Mouse (Mus musculus) liver, embryonic 16.5 days (tissue): Measurements from ENCODE around the gene Sgo1. TPM values are rescaled to one million over a fixed set of nuclear protein-coding genes. Genes with fewer than 3 reads are reported as not detected.
"Not testable (repeated sequence)": the region's sequence is repeated elsewhere in the genome, so short reads cannot be mapped to it uniquely, and the experiment has no call there.

ENCODE experiments used
- ATAC-seq: fragments of 200-750 bp; cut with Nextera tagmentation; 2 replicates; pipeline ENCODE4 v1.8.0; 2017; ENCODE audit warnings: low read depth, mild to moderate bottlenecking, moderate number of reproducible peaks, moderate library complexity
- H3K27ac ChIP-seq: fragments of 300-500 bp; sonication (generic); 2 replicates; pipeline ENCODE4 v1.5.1; 2014; ENCODE audit warnings: mild to moderate bottlenecking, low read length
- H3K27me3 ChIP-seq: fragments of 300-500 bp; sonication (generic); 2 replicates; pipeline ENCODE4 v1.6.1; 2014; ENCODE audit warnings: low read depth, low read length, mixed read lengths; ENCODE audit not compliant: control insufficient read depth, insufficient read depth
- H3K36me3 ChIP-seq: fragments of 300-500 bp; sonication (generic); 2 replicates; pipeline ENCODE4 v1.6.1; 2014; ENCODE audit warnings: mild to moderate bottlenecking; ENCODE audit not compliant: control insufficient read depth, insufficient read depth
- H3K4me1 ChIP-seq: fragments of 300-500 bp; sonication (generic); 2 replicates; pipeline ENCODE4 v1.6.1; 2014; ENCODE audit warnings: low read depth, low read length, mixed read lengths; ENCODE audit not compliant: control insufficient read depth
- H3K4me2 ChIP-seq: fragments of 300-500 bp; sonication (generic); 2 replicates; pipeline ENCODE4 v1.6.1; 2014; ENCODE audit warnings: low read depth, low read length, mixed read lengths
- H3K4me3 ChIP-seq: fragments of 300-500 bp; sonication (generic); 2 replicates; pipeline ENCODE4 v1.5.1; 2014; ENCODE audit warnings: low read depth, mild to moderate bottlenecking, low read length
- H3K9ac ChIP-seq: fragments of 300-500 bp; sonication (generic); 2 replicates; pipeline ENCODE4 v1.6.1; 2014; ENCODE audit warnings: low read depth, low read length
- H3K9me3 ChIP-seq: fragments of 300-500 bp; sonication (generic); replicated peaks from 2 replicates; pipeline ENCODE4 v1.6.1; 2016; ENCODE audit warnings: low read length; ENCODE audit not compliant: control insufficient read depth
- WGBS: fragments of 180-500 bp; shearing (Covaris S2); extraction: QIAGEN DNeasy Blood & Tissue Kit; methylation state at CpG from one replicate; pipeline ENCODE4 v1.1.7; 2014; ENCODE audit not compliant: insufficient replicate concordance; 5-methylcytosine and 5-hydroxymethylcytosine counted together
- polyA plus RNA-seq: library from polyadenylated mRNA; unstranded; fragments of >200 nt; fragmentation: Nextera tagmentation; extraction: Ambion mirVana; gene quantifications from 2 replicates; pipeline ENCODE4 v1.2.1, GENCODE M21; 2015

Gene Sgo1
- polyA plus RNA-seq: 28.9 and 36.6 TPM in 2 replicates

GRCm38 (mm10) chr17:53688877-53689802 lies at the start of gene Sgo1:
TSS of gene Sgo1 (minus strand) at chr17:53689333.
- under 1% methylated on average over 78 of the region's 78 CpGs for WGBS
- no peaks in the 10 kb centered on the region for H3K9me3 ChIP-seq
- no peaks in the 10 kb centered on the region for H3K27me3 ChIP-seq
- peak within 1 kb of the TSS; percentile 83 for H3K4me3 ChIP-seq
- peaks cover 22% of the 10 kb centered on the region for H3K36me3 ChIP-seq
- H3K27ac ChIP-seq: peak within 1 kb of the TSS; percentile 98
- peak within 1 kb of the TSS; percentile 94 for H3K4me2 ChIP-seq
- H3K4me1 ChIP-seq: peaks cover 11% of the 10 kb centered on the region
- H3K9ac ChIP-seq: peak within 1 kb of the TSS; percentile 90
- ATAC-seq: peak; percentile 95

- not testable (repeated sequence) for H3K4me3 ChIP-seq, H3K4me1 ChIP-seq, H3K9ac ChIP-seq, H3K36me3 ChIP-seq, H3K4me2 ChIP-seq, H3K27me3 ChIP-seq, H3K9me3 ChIP-seq, ATAC-seq, H3K27ac ChIP-seq
- 51% methylated on average over 3 of the region's 3 CpGs for WGBS
These were observed 29.8 kb upstream of the Sgo1 start for GRCm38 (mm10) chr17:53718916-53719315.

- no peaks in the 10 kb centered on the region for H3K27me3 ChIP-seq
- no peaks in the 10 kb centered on the region for H3K36me3 ChIP-seq
- H3K4me2 ChIP-seq: no peak overlapping the region
- WGBS: 62% methylated on average over 1 of the region's 1 CpGs
- no peak for ATAC-seq
- H3K27ac ChIP-seq: no peak overlapping the region
- no peak overlapping the region for H3K9ac ChIP-seq
- H3K4me1 ChIP-seq: no peaks in the 10 kb centered on the region
- no peaks in the 10 kb centered on the region for H3K9me3 ChIP-seq
- no peak overlapping the region for H3K4me3 ChIP-seq
These were observed 29.3 kb upstream of the Sgo1 start for GRCm38 (mm10) chr17:53718474-53718873.

GRCm38 (mm10) chr17:53715161-53715560 lies 26.0 kb upstream of the Sgo1 start:
- H3K27me3 ChIP-seq, H3K36me3 ChIP-seq, H3K4me3 ChIP-seq, ATAC-seq, H3K27ac ChIP-seq, H3K4me1 ChIP-seq, H3K9me3 ChIP-seq, H3K9ac ChIP-seq, H3K4me2 ChIP-seq: not testable (repeated sequence)
- WGBS: 24% methylated on average over 1 of the region's 1 CpGs

- H3K4me2 ChIP-seq: no peak overlapping the region
- H3K27me3 ChIP-seq: no peaks in the 10 kb centered on the region
- H3K36me3 ChIP-seq: no peaks in the 10 kb centered on the region
- no peak for ATAC-seq
- H3K9me3 ChIP-seq: no peaks in the 10 kb centered on the region
- H3K27ac ChIP-seq: no peak overlapping the region
- no peak overlapping the region for H3K9ac ChIP-seq
- H3K4me1 ChIP-seq: no peaks in the 10 kb centered on the region
- 37% methylated on average over 1 of the region's 1 CpGs for WGBS
- no peak overlapping the region for H3K4me3 ChIP-seq
These were observed 25.3 kb upstream of the Sgo1 start for GRCm38 (mm10) chr17:53714453-53714852.

- H3K9ac ChIP-seq, H3K4me1 ChIP-seq, H3K4me2 ChIP-seq, H3K27ac ChIP-seq, H3K4me3 ChIP-seq, ATAC-seq, H3K36me3 ChIP-seq, H3K9me3 ChIP-seq, H3K27me3 ChIP-seq: not testable (repeated sequence)
- WGBS: 73% methylated on average over 8 of the region's 8 CpGs
These were observed 8.4 kb upstream of the Sgo1 start for GRCm38 (mm10) chr17:53697521-53697920.

- no peak overlapping the region for H3K27ac ChIP-seq
- H3K4me3 ChIP-seq: no peak overlapping the region
- no peak for ATAC-seq
- no peak overlapping the region for H3K9ac ChIP-seq
- no peak overlapping the region for H3K4me2 ChIP-seq
- WGBS: 58% methylated on average over 2 of the region's 2 CpGs
- H3K4me1 ChIP-seq: peaks cover 4% of the 10 kb centered on the region; the same call in 1 of the 2 replicates
- H3K36me3 ChIP-seq: no peaks in the 10 kb centered on the region
- no peaks in the 10 kb centered on the region for H3K9me3 ChIP-seq
- no peaks in the 10 kb centered on the region for H3K27me3 ChIP-seq
These were observed 4.9 kb upstream of the Sgo1 start for GRCm38 (mm10) chr17:53694039-53694438.

- H3K36me3 ChIP-seq: peaks cover 18% of the 10 kb centered on the region
- H3K4me3 ChIP-seq: peak overlapping the region; percentile 83
- no peaks in the 10 kb centered on the region for H3K9me3 ChIP-seq
- peak overlapping the region; percentile 94 for H3K4me2 ChIP-seq
- WGBS: 14% methylated on average over 7 of the region's 7 CpGs
- H3K27ac ChIP-seq: peak overlapping the region; percentile 98
- H3K27me3 ChIP-seq: no peaks in the 10 kb centered on the region
- no peak for ATAC-seq
- H3K9ac ChIP-seq: peak overlapping the region; percentile 90
- H3K4me1 ChIP-seq: peaks cover 11% of the 10 kb centered on the region
These were observed 813 bp upstream of the Sgo1 start for GRCm38 (mm10) chr17:53689946-53690345.

- Histone ChIP-seq H3K4me2 (peak overlapping the region; percentile 68), H3K9ac (peak overlapping the region; percentile 84), H3K4me3 (peak overlapping the region; percentile 83), H3K27me3 (no peaks in the 10 kb centered on the region), H3K27ac (no peak overlapping the region), H3K36me3 (peaks cover 30% of the 10 kb centered on the region), H3K4me1 (peaks cover 11% of the 10 kb centered on the region), H3K9me3 (no peaks in the 10 kb centered on the region)
- ATAC-seq: no peak
- WGBS: 4% methylated on average over 1 of the region's 1 CpGs
These were observed 812 bp downstream of the Sgo1 start for GRCm38 (mm10) chr17:53688321-53688720.
